Mouse (Mus musculus) MEL (cell line): ENCODE measurements at regions not wholly inside any gene's neighbourhood (a gene's known extent, or its start where the extent isn't known, plus 50 kb on each side); places are given as distances from the start of the nearest gene placed in this dataset.

Experiments
- DNase-seq: peaks from one replicate; pipeline ENCODE4 v3.0.0; 2011; ENCODE audit warnings: low read depth, low spot score
- H3K27ac ChIP-seq: 2 replicates; pipeline ENCODE4 v1.5.1; 2012; ENCODE audit warnings: low read depth, mild to moderate bottlenecking, control low read depth, low read length, moderate library complexity; ENCODE audit not compliant: control insufficient read depth
- H3K27me3 ChIP-seq, 2 experiments: fragments of 150-350 bp in 1 of 2; sonication (generic) in 1 of 2; 2 replicates each; pipeline ENCODE4 v1.6.1; 2012; ENCODE audit warnings: low read length in 2 of 2, mild to moderate bottlenecking in 2 of 2, improper control_type of control experiment in 1 of 2, moderate library complexity in 1 of 2; ENCODE audit not compliant: insufficient read depth in 2 of 2, control insufficient read depth in 1 of 2
- H3K36me3 ChIP-seq, 2 experiments: 2 replicates each; pipeline ENCODE4 v1.6.1; 2012 to 2014; ENCODE audit warnings: low read length in 2 of 2, improper control_type of control experiment in 1 of 2, inconsistent platforms in 1 of 2, mild to moderate bottlenecking in 1 of 2; ENCODE audit not compliant: insufficient read depth in 2 of 2, control insufficient read depth in 1 of 2
- H3K4me1 ChIP-seq, 2 experiments: fragments of 150-350 bp in 1 of 2; sonication (generic) in 1 of 2; 2 replicates each; pipeline ENCODE4 v1.6.1; 2012; ENCODE audit warnings: low read length in 2 of 2, improper control_type of control experiment in 1 of 2, mild to moderate bottlenecking in 1 of 2; ENCODE audit not compliant: insufficient read depth in 2 of 2, control insufficient read depth in 1 of 2
- H3K4me3 ChIP-seq, 2 experiments: fragments of 150-350 bp in 1 of 2; sonication (generic) in 1 of 2; 2 replicates each; pipeline ENCODE4 v1.5.1; 2012; ENCODE audit warnings: low read depth in 2 of 2, low read length in 2 of 2, mild to moderate bottlenecking in 2 of 2, moderate library complexity in 2 of 2, control low read depth in 1 of 2, improper control_type of control experiment in 1 of 2; ENCODE audit not compliant: control insufficient read depth in 1 of 2, insufficient read depth in 1 of 2
- H3K79me2 ChIP-seq: 2 replicates; pipeline ENCODE4 v1.6.1; 2012; ENCODE audit warnings: mild to moderate bottlenecking, low read length, moderate library complexity; ENCODE audit not compliant: control insufficient read depth, poor library complexity, insufficient read depth
- H3K9ac ChIP-seq: 2 replicates; pipeline ENCODE4 v1.6.1; 2012; ENCODE audit warnings: low read depth, mild to moderate bottlenecking, control low read depth, low read length, moderate library complexity; ENCODE audit not compliant: control insufficient read depth, poor library complexity, severe bottlenecking
- H3K9me3 ChIP-seq: fragments of 150-350 bp; sonication (generic); replicated peaks from 2 replicates; pipeline ENCODE4 v1.6.1; 2012; ENCODE audit warnings: mild to moderate bottlenecking, low read length, improper control_type of control experiment, moderate library complexity; ENCODE audit not compliant: insufficient read depth
- CTCF ChIP-seq, 3 experiments: IDR thresholded peaks in 2 of 3; conservative IDR thresholded peaks in 1 of 3; 2 replicates each; pipeline ENCODE4 v1.5.1; 2011 to 2012; ENCODE audit warnings: low read length in 3 of 3, low read depth in 2 of 3, mild to moderate bottlenecking in 2 of 3, improper control_type of control experiment in 1 of 3, inconsistent platforms in 1 of 3, mixed read lengths in 1 of 3, moderate library complexity in 1 of 3; ENCODE audit not compliant: control insufficient read depth in 1 of 3, insufficient read depth in 1 of 3, poor library complexity in 1 of 3, severe bottlenecking in 1 of 3
- E2F4 ChIP-seq: IDR thresholded peaks from 2 replicates; pipeline ENCODE4 v1.6.1; 2011; ENCODE audit warnings: low read depth, low read length, improper control_type of control experiment, borderline replicate concordance
- ELF1 ChIP-seq: IDR thresholded peaks from 2 replicates; pipeline ENCODE4 v1.6.1; 2014; ENCODE audit warnings: low read depth, mild to moderate bottlenecking, inconsistent platforms, low read length, improper control_type of control experiment, moderate library complexity
- EP300 ChIP-seq, 2 experiments: IDR thresholded peaks; 2 replicates each; pipeline ENCODE4 v1.6.1; 2011; ENCODE audit warnings: improper control_type of control experiment in 2 of 2, low read length in 2 of 2, low read depth in 1 of 2, mild to moderate bottlenecking in 1 of 2
- ETS1 ChIP-seq: IDR thresholded peaks from 2 replicates; pipeline ENCODE4 v1.6.1; 2012; ENCODE audit warnings: low read depth, mild to moderate bottlenecking, inconsistent platforms, low read length, improper control_type of control experiment, moderate library complexity
- JUND ChIP-seq: IDR thresholded peaks from 2 replicates; pipeline ENCODE4 v1.6.1; 2011; ENCODE audit warnings: low read depth, mild to moderate bottlenecking, improper control_type of control experiment, low read length
- KAT2A ChIP-seq: conservative IDR thresholded peaks from 2 replicates; pipeline ENCODE4 v1.6.1; 2012; ENCODE audit warnings: low read depth, low read length, improper control_type of control experiment, inconsistent platforms
- MAX ChIP-seq: IDR thresholded peaks from 2 replicates; pipeline ENCODE4 v1.6.1; 2011; ENCODE audit warnings: low read length, improper control_type of control experiment
- MAZ ChIP-seq: IDR thresholded peaks from 2 replicates; pipeline ENCODE4 v1.6.1; 2012; ENCODE audit warnings: low read depth, mild to moderate bottlenecking, inconsistent platforms, low read length, improper control_type of control experiment
- MEF2A ChIP-seq: IDR thresholded peaks from 2 replicates; pipeline ENCODE4 v1.6.1; 2014; ENCODE audit warnings: low read depth, mild to moderate bottlenecking, inconsistent platforms, low read length, improper control_type of control experiment; ENCODE audit not compliant: poor library complexity, insufficient replicate concordance, severe bottlenecking; ENCODE audit errors: extremely low read depth
- MYB ChIP-seq: IDR thresholded peaks from 2 replicates; pipeline ENCODE4 v1.6.1; 2011; ENCODE audit warnings: mild to moderate bottlenecking, low read depth, low read length, improper control_type of control experiment
- MYC ChIP-seq: IDR thresholded peaks from 2 replicates; pipeline ENCODE4 v1.6.1; 2011; ENCODE audit warnings: low read depth, mild to moderate bottlenecking, low read length, improper control_type of control experiment, moderate library complexity
- NELFE ChIP-seq: IDR thresholded peaks from 2 replicates; pipeline ENCODE4 v1.6.1; 2011; ENCODE audit warnings: low read depth, low read length, improper control_type of control experiment
- POLR2A ChIP-seq, 2 experiments: IDR thresholded peaks; 2 replicates each; pipeline ENCODE4 v1.6.1; 2011 to 2012; ENCODE audit warnings: low read length in 2 of 2, mild to moderate bottlenecking in 2 of 2, control low read depth in 1 of 2, improper control_type of control experiment in 1 of 2, low read depth in 1 of 2, moderate library complexity in 1 of 2; ENCODE audit not compliant: control insufficient read depth in 1 of 2, insufficient read depth in 1 of 2, poor library complexity in 1 of 2
- POLR2AphosphoS2 ChIP-seq: IDR thresholded peaks from 2 replicates; pipeline ENCODE4 v1.6.1; 2011; ENCODE audit warnings: low read length, improper control_type of control experiment
- RAD21 ChIP-seq: IDR thresholded peaks from 2 replicates; pipeline ENCODE4 v1.6.1; 2011; ENCODE audit warnings: mild to moderate bottlenecking, low read depth, low read length, improper control_type of control experiment
- RCOR1 ChIP-seq: IDR thresholded peaks from 2 replicates; pipeline ENCODE4 v1.6.1; 2012; ENCODE audit warnings: low read depth, mild to moderate bottlenecking, inconsistent platforms, low read length, improper control_type of control experiment
- SIN3A ChIP-seq: IDR thresholded peaks from 2 replicates; pipeline ENCODE4 v1.6.1; 2012; ENCODE audit warnings: low read length, improper control_type of control experiment, inconsistent platforms
- SMC3 ChIP-seq: IDR thresholded peaks from 2 replicates; pipeline ENCODE4 v1.6.1; 2011; ENCODE audit warnings: low read depth, low read length, improper control_type of control experiment
- TAL1 ChIP-seq: IDR thresholded peaks from 2 replicates; pipeline ENCODE4 v1.6.1; 2012; ENCODE audit warnings: mild to moderate bottlenecking, inconsistent platforms, low read length, moderate library complexity, mixed read lengths
- TBP ChIP-seq: IDR thresholded peaks from 2 replicates; pipeline ENCODE4 v1.8.0; 2011; ENCODE audit warnings: low read depth, low read length, improper control_type of control experiment
- UBTF ChIP-seq: IDR thresholded peaks from 2 replicates; pipeline ENCODE4 v1.6.1; 2012; ENCODE audit warnings: low read depth, mild to moderate bottlenecking, inconsistent platforms, low read length, improper control_type of control experiment, moderate library complexity, borderline replicate concordance; ENCODE audit not compliant: insufficient read depth
- ZC3H11A ChIP-seq: IDR thresholded peaks from 2 replicates; pipeline ENCODE4 v1.6.1; 2012; ENCODE audit warnings: low read depth, mild to moderate bottlenecking, inconsistent platforms, low read length, improper control_type of control experiment
- ZKSCAN1 ChIP-seq: IDR thresholded peaks from 2 replicates; pipeline ENCODE4 v1.6.1; 2012; ENCODE audit warnings: low read depth, mild to moderate bottlenecking, inconsistent platforms, low read length, improper control_type of control experiment, moderate library complexity
- ZMIZ1 ChIP-seq: IDR thresholded peaks from 2 replicates; pipeline ENCODE4 v1.6.1; 2012; ENCODE audit warnings: low read depth, mild to moderate bottlenecking, inconsistent platforms, low read length, improper control_type of control experiment, moderate library complexity
- ZNF384 ChIP-seq: IDR thresholded peaks from 2 replicates; pipeline ENCODE4 v1.6.1; 2012; ENCODE audit warnings: low read depth, mild to moderate bottlenecking, inconsistent platforms, low read length, improper control_type of control experiment

- Histone ChIP-seq H3K79me2 (no peaks in the 10 kb centered on the region), H3K27me3 (no peaks in the 10 kb centered on the region), H3K9me3 (no peaks in the 10 kb centered on the region), H3K27ac (no peak overlapping the region), H3K9ac (no peak overlapping the region), H3K4me3 (no peak overlapping the region), H3K4me1 (peaks cover 0 to 9% of the 10 kb centered on the region in 2 experiments; a peak in 2 of 4 replicates), H3K36me3 (peaks cover 0 to 13% of the 10 kb centered on the region in 2 experiments; a peak in 2 of 4 replicates)
- DNase-seq = no peak
- TF ChIP-seq EP300 (IDR thresholded peaks at IDR 0.05; ENCODE audit: low read depth in 1 of 2, low read length in 2 of 2) = no peak
- no peak for TF ChIP-seq RCOR1
- TF ChIP-seq SMC3 = no peak
- TF ChIP-seq POLR2AphosphoS2 = no peak
- TF ChIP-seq NELFE = no peak
- TF ChIP-seq MAZ = no peak
- TF ChIP-seq ZNF384 = no peak
- no peak for TF ChIP-seq E2F4
- TF ChIP-seq MEF2A = no peak
- no peak for TF ChIP-seq JUND
- no peak for TF ChIP-seq ETS1
- no peak for TF ChIP-seq CTCF (IDR thresholded peaks at IDR 0.05 in 2 of 3, conservative IDR thresholded peaks at IDR 0.05 in 1 of 3; ENCODE audit: control insufficient read depth in 1 of 3, insufficient read depth in 1 of 3, low read depth in 2 of 3, low read length in 3 of 3, poor library complexity in 1 of 3, severe bottlenecking in 1 of 3)
- TF ChIP-seq MYC = no peak
- no peak for TF ChIP-seq POLR2A (IDR thresholded peaks at IDR 0.05; ENCODE audit: control insufficient read depth in 1 of 2, insufficient read depth in 1 of 2, low read depth in 1 of 2, low read length in 2 of 2, poor library complexity in 1 of 2)
- TF ChIP-seq MAX = no peak
Measured at GRCm38 (mm10) chr11:12742159-12742523, 277.4 kb upstream of the Cobl start.

GRCm38 (mm10) chr11:12741418-12742158, 276.8 kb upstream of the Cobl start:
- Histone ChIP-seq H3K4me3 (no peak overlapping the region), H3K4me1 (peaks cover 0 to 9% of the 10 kb centered on the region in 2 experiments; a peak in 2 of 4 replicates), H3K27ac (no peak overlapping the region), H3K79me2 (no peaks in the 10 kb centered on the region), H3K9ac (no peak overlapping the region), H3K9me3 (no peaks in the 10 kb centered on the region), H3K36me3 (peaks cover 0 to 13% of the 10 kb centered on the region in 2 experiments; a peak in 2 of 4 replicates), H3K27me3 (no peaks in the 10 kb centered on the region)
- DNase-seq = no peak
- no peak for TF ChIP-seq TAL1
- no peak for TF ChIP-seq SMC3
- no peak for TF ChIP-seq POLR2A (IDR thresholded peaks at IDR 0.05; ENCODE audit: control insufficient read depth in 1 of 2, insufficient read depth in 1 of 2, low read depth in 1 of 2, low read length in 2 of 2, poor library complexity in 1 of 2)
- TF ChIP-seq RAD21 = no peak
- TF ChIP-seq SIN3A = no peak
- no peak for TF ChIP-seq ZMIZ1
- no peak for TF ChIP-seq ZNF384
- no peak for TF ChIP-seq ZC3H11A
- no peak for TF ChIP-seq MYB
- TF ChIP-seq MYC = no peak
- no peak for TF ChIP-seq NELFE
- no peak for TF ChIP-seq MEF2A
- no peak for TF ChIP-seq TBP
- no peak for TF ChIP-seq ZKSCAN1
- TF ChIP-seq UBTF = no peak
- no peak for TF ChIP-seq KAT2A
- TF ChIP-seq ELF1 = no peak
- TF ChIP-seq RCOR1 = no peak
- TF ChIP-seq JUND = no peak
